Mouse (Mus musculus) myocyte (in vitro differentiated cells): ENCODE data around the gene Fam193a. TPM values are rescaled to one million over a fixed set of nuclear protein-coding genes. Genes with fewer than 3 reads are reported as not detected.

Source experiments
- H3K27me3 ChIP-seq: one replicate; pipeline ENCODE4 v1.6.1; 2011; ENCODE audit not compliant: control insufficient read depth, insufficient read depth, insufficient read length
- H3K36me3 ChIP-seq: one replicate; pipeline ENCODE4 v1.6.1; 2011; ENCODE audit not compliant: control insufficient read depth, insufficient read depth
- H3K4me2 ChIP-seq: one replicate; pipeline ENCODE4 v1.6.1; 2011; ENCODE audit warnings: low read depth, control low read depth
- H3K4me3 ChIP-seq: one replicate; pipeline ENCODE4 v1.5.1; 2011; ENCODE audit warnings: mild to moderate bottlenecking, control low read depth, moderate library complexity
- H3K79me2 ChIP-seq: one replicate; pipeline ENCODE4 v1.6.1; 2011; ENCODE audit not compliant: control insufficient read depth, insufficient read depth
- H3ac ChIP-seq: one replicate; pipeline ENCODE4 v1.6.1; 2011; ENCODE audit not compliant: control insufficient read depth, insufficient read length
- CEBPB ChIP-seq: IDR thresholded peaks from 2 replicates; pipeline ENCODE4 v1.6.1; 2011; ENCODE audit warnings: mild to moderate bottlenecking, moderate library complexity; ENCODE audit not compliant: poor library complexity, insufficient read depth, severe bottlenecking
- E2F4 ChIP-seq: IDR thresholded peaks from one replicate; pipeline ENCODE4 v1.6.1; 2011; ENCODE audit warnings: mild to moderate bottlenecking, control low read depth, moderate library complexity; ENCODE audit not compliant: insufficient read depth
- MAX ChIP-seq: IDR thresholded peaks from one replicate; pipeline ENCODE4 v1.6.1; 2011; ENCODE audit warnings: low read depth, mild to moderate bottlenecking, control low read depth
- MYOD1 ChIP-seq, 3 experiments: IDR thresholded peaks; one replicate each; pipeline ENCODE4 v1.6.1; 2011; ENCODE audit warnings: control low read depth in 2 of 3, low read depth in 2 of 3, mild to moderate bottlenecking in 2 of 3, moderate library complexity in 1 of 3; ENCODE audit not compliant: insufficient read length in 2 of 3, control insufficient read depth in 1 of 3
- MYOG ChIP-seq, 3 experiments: IDR thresholded peaks; one replicate each; pipeline ENCODE4 v1.6.1; 2011; ENCODE audit warnings: control low read depth in 2 of 3, low read depth in 2 of 3, mild to moderate bottlenecking in 2 of 3; ENCODE audit not compliant: insufficient read length in 2 of 3, control insufficient read depth in 1 of 3, insufficient read depth in 1 of 3
- POLR2A ChIP-seq: IDR thresholded peaks from one replicate; pipeline ENCODE4 v1.6.1; 2011; ENCODE audit warnings: low read depth, mild to moderate bottlenecking, control low read depth, moderate library complexity; ENCODE audit not compliant: insufficient read length
- POLR2AphosphoS2 ChIP-seq: IDR thresholded peaks from one replicate; pipeline ENCODE4 v1.6.1; 2011; ENCODE audit warnings: low read depth, control low read depth; ENCODE audit not compliant: insufficient read length
- REST ChIP-seq: IDR thresholded peaks from one replicate; pipeline ENCODE4 v1.6.1; 2011; ENCODE audit warnings: mild to moderate bottlenecking, control low read depth, moderate library complexity; ENCODE audit not compliant: insufficient read depth, insufficient read length
- SRF ChIP-seq: IDR thresholded peaks from one replicate; pipeline ENCODE4 v1.6.1; 2011; ENCODE audit warnings: low read depth; ENCODE audit not compliant: control insufficient read depth, insufficient read length
- TCF12 ChIP-seq: IDR thresholded peaks from one replicate; pipeline ENCODE4 v1.6.1; 2011; ENCODE audit warnings: mild to moderate bottlenecking, control low read depth; ENCODE audit not compliant: poor library complexity, insufficient read depth, severe bottlenecking
- TCF3 ChIP-seq: IDR thresholded peaks from one replicate; pipeline ENCODE4 v1.6.1; 2011; ENCODE audit warnings: low read depth, control low read depth; ENCODE audit not compliant: insufficient read length
- USF1 ChIP-seq: IDR thresholded peaks from one replicate; pipeline ENCODE4 v1.6.1; 2011; ENCODE audit warnings: low read depth, mild to moderate bottlenecking, control low read depth, moderate library complexity
- polyA plus RNA-seq: library from polyadenylated mRNA; unstranded; fragments of >200 nt; fragmentation: generic; extraction: Trizol; gene quantifications from one replicate; pipeline ENCODE4 v1.2.1, GENCODE M21; 2012; ENCODE audit warnings: missing spikeins

Gene Fam193a
- polyA plus RNA-seq, 1 experiment, result 12.7 TPM

DNA sequence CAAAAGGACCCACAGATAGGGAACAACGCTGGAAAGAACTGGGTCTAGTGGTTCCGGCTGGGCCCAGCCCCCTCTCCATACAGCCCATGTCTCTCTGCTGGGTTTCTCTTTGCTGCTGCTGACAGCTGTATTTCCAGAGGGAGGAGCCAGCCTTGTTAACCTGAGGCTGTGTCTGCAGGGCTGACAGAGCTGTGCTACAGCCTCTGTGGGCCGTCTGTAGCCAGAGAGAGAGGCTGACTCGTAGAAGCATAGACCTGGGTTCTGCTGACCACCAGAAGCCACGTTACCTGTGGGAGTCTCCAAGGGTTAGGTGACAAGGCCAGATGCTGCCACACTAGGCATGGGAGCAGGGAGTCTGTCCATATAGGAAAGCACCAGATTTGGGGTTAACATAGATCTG is 163.3 kb downstream of the Fam193a start:
- no peak overlapping the region for H3ac ChIP-seq

DNA sequence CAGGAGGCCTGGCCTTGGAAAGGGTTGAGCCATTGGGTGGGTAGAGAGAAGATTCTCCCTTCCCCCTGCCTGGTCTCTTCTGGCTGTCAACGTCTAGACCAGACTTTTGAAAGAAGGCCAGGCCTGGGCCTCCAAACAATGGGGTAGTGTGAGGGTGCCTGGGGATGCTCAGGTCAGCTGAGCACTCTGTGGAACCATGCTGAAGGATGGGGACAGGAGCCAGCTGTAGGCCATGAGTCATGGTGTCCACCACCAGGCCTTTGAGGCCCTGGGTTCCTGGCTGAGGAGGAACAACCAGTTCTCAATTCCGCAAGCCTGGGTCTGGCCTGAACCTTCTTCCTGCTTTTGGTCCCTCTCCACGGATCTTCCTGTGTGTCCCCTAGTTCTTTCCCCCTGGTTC is 164.1 kb downstream of the Fam193a start:
- Histone ChIP-seq H3K4me2 (peak overlapping the region; percentile 56), H3ac (no peak overlapping the region), H3K79me2 (peaks cover 34% of the 10 kb centered on the region), H3K36me3 (no peaks in the 10 kb centered on the region), H3K4me3 (no peak overlapping the region), H3K27me3 (no peaks in the 10 kb centered on the region)
- TF ChIP-seq POLR2AphosphoS2 (no peak), POLR2A (no peak), USF1 (peak; percentile 46), TCF12 (no peak), MYOG (IDR thresholded peaks at IDR 0.05; ENCODE audit: control insufficient read depth in 1 of 3, insufficient read depth in 1 of 3, insufficient read length in 2 of 3, low read depth in 2 of 3) (peak in 1 of 3 experiments; percentile 83), TCF3 (peak; percentile 37), E2F4 (no peak), CEBPB (no peak), REST (no peak), MYOD1 (IDR thresholded peaks at IDR 0.05; ENCODE audit: control insufficient read depth in 1 of 3, insufficient read length in 2 of 3, low read depth in 2 of 3) (peak in 2 of 3 experiments; percentile 83 to 88), MAX (no peak), SRF (no peak)

More for the DNA sequence above, 163.3 kb downstream of the Fam193a start:
- peaks cover 40% of the 10 kb centered on the region for H3K79me2 ChIP-seq
- no peaks in the 10 kb centered on the region for H3K36me3 ChIP-seq
- no peak for TF ChIP-seq CEBPB
- no peak for TF ChIP-seq TCF12
- TF ChIP-seq REST, result no peak
- no peak for TF ChIP-seq E2F4
- TF ChIP-seq TCF3, result no peak
- no peak for TF ChIP-seq MYOG (IDR thresholded peaks at IDR 0.05; ENCODE audit: control insufficient read depth in 1 of 3, insufficient read depth in 1 of 3, insufficient read length in 2 of 3, low read depth in 2 of 3)
- TF ChIP-seq POLR2AphosphoS2, result no peak
- no peak for TF ChIP-seq POLR2A
- TF ChIP-seq SRF, result no peak
- TF ChIP-seq MYOD1 (IDR thresholded peaks at IDR 0.05; ENCODE audit: control insufficient read depth in 1 of 3, insufficient read length in 2 of 3, low read depth in 2 of 3), result no peak
- no peak for TF ChIP-seq MAX
- no peak for TF ChIP-seq USF1
- H3K27me3 ChIP-seq, result no peaks in the 10 kb centered on the region
- no peak overlapping the region for H3K4me3 ChIP-seq
- H3K4me2 ChIP-seq, result peak overlapping the region; percentile 56

DNA sequence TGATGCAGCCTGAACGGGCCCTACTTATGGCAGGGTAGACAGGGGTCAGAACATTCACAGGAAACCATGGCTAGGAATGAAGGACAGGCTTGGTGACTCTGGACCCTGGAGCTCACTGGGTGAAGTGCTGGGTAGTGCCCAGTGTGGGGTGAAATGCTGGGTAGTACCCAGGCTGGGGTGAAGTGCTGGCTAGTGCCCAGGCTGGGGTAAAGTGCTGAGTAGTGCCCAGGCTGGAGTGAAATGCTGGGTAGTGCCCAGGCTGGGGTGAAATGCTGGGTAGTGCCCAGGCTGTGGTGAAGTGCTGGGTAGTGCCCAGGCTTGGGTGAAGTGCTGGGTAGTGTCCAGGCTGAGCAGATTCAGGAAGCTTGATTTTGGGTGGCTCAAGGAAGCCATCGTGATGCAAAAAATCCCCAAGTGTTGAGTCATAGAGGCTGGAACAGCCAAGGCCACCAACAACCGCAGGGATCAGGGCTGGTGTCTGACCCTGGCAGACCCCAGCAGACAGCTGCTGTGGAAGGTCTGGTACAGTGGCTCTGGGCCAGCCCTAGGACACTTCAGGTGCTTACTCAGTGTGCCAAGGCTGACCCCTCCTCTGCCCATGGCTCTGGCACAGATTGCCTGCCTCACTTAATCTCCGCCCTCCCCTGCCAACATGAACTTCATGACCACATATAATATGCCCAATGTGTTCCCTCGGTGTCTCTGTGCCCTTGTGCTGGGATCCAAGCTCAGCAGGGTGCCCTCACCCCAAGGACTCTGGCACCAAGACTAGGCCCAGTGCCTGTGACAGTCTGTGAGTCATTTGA is 165.2 kb downstream of the Fam193a start:
- no peak overlapping the region for H3K4me3 ChIP-seq
- H3K79me2 ChIP-seq, result peaks cover 41% of the 10 kb centered on the region
- no peak overlapping the region for H3ac ChIP-seq
- no peaks in the 10 kb centered on the region for H3K36me3 ChIP-seq
- TF ChIP-seq POLR2AphosphoS2, result peak; percentile 11
- TF ChIP-seq CEBPB, result peak; percentile 55
- TF ChIP-seq MAX, result no peak
- no peak for TF ChIP-seq USF1
- peak; percentile 88 for TF ChIP-seq TCF12
- TF ChIP-seq MYOD1 (IDR thresholded peaks at IDR 0.05; ENCODE audit: control insufficient read depth in 1 of 3, insufficient read length in 2 of 3, low read depth in 2 of 3), result peak; percentile 73 to 98 (median 97)
- no peak for TF ChIP-seq POLR2A
- TF ChIP-seq REST, result no peak
- peak; percentile 81 for TF ChIP-seq TCF3
- no peak for TF ChIP-seq E2F4
- peak; percentile 86 to 99 (median 97) for TF ChIP-seq MYOG (IDR thresholded peaks at IDR 0.05; ENCODE audit: control insufficient read depth in 1 of 3, insufficient read depth in 1 of 3, insufficient read length in 2 of 3, low read depth in 2 of 3)
- TF ChIP-seq SRF, result peak; percentile 14
- peak overlapping the region; percentile 61 for H3K4me2 ChIP-seq
- H3K27me3 ChIP-seq, result no peaks in the 10 kb centered on the region

GRCm38 (mm10) chr5:34535831-34536230 is 166.1 kb downstream of the Fam193a start:
- no peaks in the 10 kb centered on the region for H3K27me3 ChIP-seq
- no peak overlapping the region for H3ac ChIP-seq
- no peaks in the 10 kb centered on the region for H3K36me3 ChIP-seq
- H3K4me2 ChIP-seq, result peak overlapping the region; percentile 61
- H3K4me3 ChIP-seq, result no peak overlapping the region
- TF ChIP-seq MAX (no peak), CEBPB (0 out of 2 replicates have a peak, but pooled peaks have one; percentile 5), POLR2AphosphoS2 (peak; percentile 17)
- peaks cover 41% of the 10 kb centered on the region for H3K79me2 ChIP-seq

Other genes with a start within 250 kb of the Fam193a start
- 0.04 TPM for gene Poln, start 200.5 kb upstream of the Fam193a start, polyA plus RNA-seq
- gene Haus3, start 200.4 kb upstream of the Fam193a start, polyA plus RNA-seq, result 3.0 TPM
- 26.4 TPM for gene Mxd4, start 182.2 kb upstream of the Fam193a start, polyA plus RNA-seq
- gene Zfyve28, start 81.5 kb upstream of the Fam193a start, polyA plus RNA-seq, result 0.08 TPM
- gene Cfap99, start 81.3 kb upstream of the Fam193a start, polyA plus RNA-seq, result 0.02 TPM
- gene Rnf4, start 33.6 kb upstream of the Fam193a start, polyA plus RNA-seq, result 78.2 TPM
- 10.6 TPM for gene Tnip2, start 144.1 kb downstream of the Fam193a start, polyA plus RNA-seq
- 14.3 TPM for gene Sh3bp2, start 155.9 kb downstream of the Fam193a start, polyA plus RNA-seq
- gene Add1, start 203.7 kb downstream of the Fam193a start, polyA plus RNA-seq, result 160 TPM